Mouse (Mus musculus) liver, postnatal 0 days (tissue): ENCODE measurements at regions not wholly inside any gene's neighbourhood (a gene's known extent, or its start where the extent isn't known, plus 50 kb on each side); places are given as distances from the start of the nearest gene placed in this dataset.

ENCODE experiments used
- ATAC-seq: fragments of 200-750 bp; cut with Nextera tagmentation; 2 replicates; pipeline ENCODE4 v1.8.0; 2017; ENCODE audit warnings: mild to moderate bottlenecking, moderate library complexity
- DNase-seq: peaks from one replicate; pipeline ENCODE4 v3.0.0-alpha.2; 2016
- H3K27ac ChIP-seq: fragments of 300-500 bp; sonication (generic); 2 replicates; pipeline ENCODE4 v1.5.1; 2014; ENCODE audit warnings: antibody characterized with exemption, moderate library complexity, mild to moderate bottlenecking, low read depth
- H3K27me3 ChIP-seq: fragments of 300-500 bp; sonication (generic); 2 replicates; pipeline ENCODE4 v1.6.1; 2014; ENCODE audit warnings: low read length, control low read depth, mixed read lengths; ENCODE audit not compliant: insufficient read depth
- H3K36me3 ChIP-seq: fragments of 300-500 bp; sonication (generic); replicated peaks from 2 replicates; pipeline ENCODE4 v1.6.1; 2014; ENCODE audit warnings: mild to moderate bottlenecking, control low read depth, low read length, moderate library complexity, mixed read lengths; ENCODE audit not compliant: insufficient read depth
- H3K4me1 ChIP-seq: fragments of 300-500 bp; sonication (generic); 2 replicates; pipeline ENCODE4 v1.6.1; 2014; ENCODE audit warnings: antibody characterized with exemption, mild to moderate bottlenecking, control low read depth; ENCODE audit not compliant: insufficient read depth
- H3K4me2 ChIP-seq: fragments of 300-500 bp; sonication (generic); 2 replicates; pipeline ENCODE4 v1.6.1; 2014; ENCODE audit warnings: low read depth, mild to moderate bottlenecking, low read length, moderate library complexity, mixed read lengths
- H3K4me3 ChIP-seq: fragments of 300-500 bp; sonication (generic); 2 replicates; pipeline ENCODE4 v1.5.1; 2014; ENCODE audit warnings: low read depth, low read length
- H3K9ac ChIP-seq: fragments of 300-500 bp; sonication (generic); replicated peaks from 2 replicates; pipeline ENCODE4 v1.6.1; 2014; ENCODE audit warnings: mild to moderate bottlenecking, moderate library complexity
- H3K9me3 ChIP-seq: fragments of 300-500 bp; sonication (generic); 2 replicates; pipeline ENCODE4 v1.6.1; 2016; ENCODE audit warnings: mild to moderate bottlenecking, control low read depth, low read length, mixed read lengths
- CTCF ChIP-seq: sonication (generic); IDR thresholded peaks from 2 replicates; pipeline ENCODE4 v1.5.1; 2016; ENCODE audit warnings: antibody characterized with exemption, low read depth
- EP300 ChIP-seq: IDR thresholded peaks from 2 replicates; pipeline ENCODE4 v1.6.1; 2016; ENCODE audit warnings: antibody characterized with exemption, low read depth, mild to moderate bottlenecking
- WGBS: fragments of 180-500 bp; shearing (Covaris S2); extraction: QIAGEN DNeasy Blood & Tissue Kit; methylation state at CpG from one replicate; pipeline ENCODE4 v1.1.7; 2014; ENCODE audit not compliant: insufficient replicate concordance; 5-methylcytosine and 5-hydroxymethylcytosine counted together

- Histone ChIP-seq H3K4me2 (no peak overlapping the region), H3K4me3 (no peak overlapping the region), H3K27ac (no peak overlapping the region), H3K9ac (no peak overlapping the region), H3K4me1 (no peaks in the 10 kb centered on the region), H3K36me3 (no peaks in the 10 kb centered on the region), H3K27me3 (no peaks in the 10 kb centered on the region), H3K9me3 (no peaks in the 10 kb centered on the region)
- no peak for ATAC-seq
- DNase-seq: peak; percentile 31
- peak; percentile 49 for TF ChIP-seq CTCF
- TF ChIP-seq EP300: no peak
- WGBS: 60% methylated on average over 10 of the region's 10 CpGs
Observed at GRCm38 (mm10) chr5:75880088-75880684, 98.1 kb downstream of the Kdr start.

- H3K4me3 ChIP-seq: no peak overlapping the region
- H3K27me3 ChIP-seq: no peaks in the 10 kb centered on the region
- no peak for TF ChIP-seq CTCF
- no peak for TF ChIP-seq EP300
- no peak overlapping the region for H3K4me2 ChIP-seq
- no peaks in the 10 kb centered on the region for H3K9me3 ChIP-seq
- ATAC-seq (no peak), DNase-seq (no peak)
- H3K27ac ChIP-seq: no peak overlapping the region
- WGBS: 78% methylated on average over 8 of the region's 8 CpGs
- no peaks in the 10 kb centered on the region for H3K4me1 ChIP-seq
- H3K9ac ChIP-seq: no peak overlapping the region
- H3K36me3 ChIP-seq: no peaks in the 10 kb centered on the region
Observed at GRCm38 (mm10) chr5:75878361-75878760, 99.9 kb downstream of the Kdr start.

- no peak for ATAC-seq
- WGBS: 34% methylated on average over 4 of the region's 4 CpGs
Observed at GRCm38 (mm10) chr5:75877609-75877971, 100.7 kb downstream of the Kdr start.

GRCm38 (mm10) chr5:75876871-75877608, 101.2 kb downstream of the Kdr start:
- Histone ChIP-seq H3K27ac (0 out of 2 replicates have a peak overlapping the region, but pooled peaks have one; percentile 11), H3K9me3 (no peaks in the 10 kb centered on the region)

More at GRCm38 (mm10) chr5:75877609-75877971, 100.7 kb downstream of the Kdr start:
- no peaks in the 10 kb centered on the region for H3K9me3 ChIP-seq
- no peak for DNase-seq
- H3K4me3 ChIP-seq: no peak overlapping the region
- TF ChIP-seq CTCF: no peak
- TF ChIP-seq EP300: no peak
- no peak overlapping the region for H3K9ac ChIP-seq
- no peak overlapping the region for H3K4me2 ChIP-seq
- no peaks in the 10 kb centered on the region for H3K4me1 ChIP-seq
- H3K36me3 ChIP-seq: no peaks in the 10 kb centered on the region
- peak overlapping the region; percentile 11; the same call in 1 of the 2 replicates for H3K27ac ChIP-seq
- no peaks in the 10 kb centered on the region for H3K27me3 ChIP-seq

GRCm38 (mm10) chr5:75871120-75871519, 107.1 kb downstream of the Kdr start:
- H3K27me3 ChIP-seq: no peaks in the 10 kb centered on the region
- peak; percentile 72 for DNase-seq
- ATAC-seq: peak; percentile 27; the same call in 1 of the 2 replicates
- H3K27ac ChIP-seq: no peak overlapping the region
- no peaks in the 10 kb centered on the region for H3K4me1 ChIP-seq
- no peak overlapping the region for H3K4me2 ChIP-seq
- H3K36me3 ChIP-seq: no peaks in the 10 kb centered on the region
- H3K4me3 ChIP-seq: no peak overlapping the region
- no peak for TF ChIP-seq EP300
- peak; percentile 86 for TF ChIP-seq CTCF
- WGBS: 16% methylated on average over 8 of the region's 8 CpGs
- no peaks in the 10 kb centered on the region for H3K9me3 ChIP-seq
- H3K9ac ChIP-seq: no peak overlapping the region

More at GRCm38 (mm10) chr5:75876871-75877608, 101.2 kb downstream of the Kdr start:
- TF ChIP-seq CTCF (no peak), EP300 (no peak)
- H3K27me3 ChIP-seq: no peaks in the 10 kb centered on the region
- no peak overlapping the region for H3K9ac ChIP-seq
- H3K4me1 ChIP-seq: no peaks in the 10 kb centered on the region
- no peak overlapping the region for H3K4me3 ChIP-seq
- ATAC-seq (no peak), DNase-seq (no peak)
- 22% methylated on average over 9 of the region's 9 CpGs for WGBS
- no peak overlapping the region for H3K4me2 ChIP-seq
- no peaks in the 10 kb centered on the region for H3K36me3 ChIP-seq

- DNase-seq (no peak), ATAC-seq (no peak)
- Histone ChIP-seq H3K27ac (no peak overlapping the region), H3K9ac (no peak overlapping the region), H3K4me2 (no peak overlapping the region), H3K4me3 (no peak overlapping the region), H3K27me3 (no peaks in the 10 kb centered on the region), H3K4me1 (no peaks in the 10 kb centered on the region), H3K9me3 (no peaks in the 10 kb centered on the region), H3K36me3 (no peaks in the 10 kb centered on the region)
- TF ChIP-seq CTCF: no peak
- TF ChIP-seq EP300: no peak
- 71% methylated on average over 14 of the region's 14 CpGs for WGBS
Observed at GRCm38 (mm10) chr5:75870666-75871065, 107.6 kb downstream of the Kdr start.
